Mouse (Mus musculus) cerebellum, adult 2 months (tissue): ENCODE results near the gene Nsl1. TPM values are rescaled to one million over a fixed set of nuclear protein-coding genes. Genes with fewer than 3 reads are reported as not detected.

ENCODE experiments used
- DNase-seq, 2 experiments: peaks; one replicate each; pipeline ENCODE4 v3.0.0; 2021
- H3K27ac ChIP-seq: fragments of 200-500 bp; 2 replicates; pipeline ENCODE4 v1.5.1; 2012; ENCODE audit warnings: low read length, control low read depth, inconsistent platforms; ENCODE audit not compliant: insufficient read depth
- H3K27me3 ChIP-seq: fragments of 200-500 bp; 2 replicates; pipeline ENCODE4 v1.6.1; 2012; ENCODE audit warnings: inconsistent platforms, mild to moderate bottlenecking, low read length, moderate library complexity; ENCODE audit not compliant: control insufficient read depth, insufficient read depth
- H3K4me1 ChIP-seq: fragments of 200-500 bp; 2 replicates; pipeline ENCODE4 v1.6.1; 2011; ENCODE audit warnings: low read length; ENCODE audit not compliant: control insufficient read depth, insufficient read depth
- H3K4me3 ChIP-seq: fragments of 200-500 bp; replicated peaks from 2 replicates; pipeline ENCODE3; 2011; ENCODE audit warnings: mild to moderate bottlenecking, low read depth, low read length, control low read depth; ENCODE audit not compliant: insufficient read depth
- CTCF ChIP-seq: fragments of 200-500 bp; IDR thresholded peaks from 2 replicates; pipeline ENCODE4 v1.5.1; 2011; ENCODE audit warnings: low read depth, mild to moderate bottlenecking, control low read depth, low read length, moderate library complexity, borderline replicate concordance; ENCODE audit not compliant: insufficient read depth
- POLR2A ChIP-seq: fragments of 200-500 bp; IDR thresholded peaks from 2 replicates; pipeline ENCODE4 v1.6.1; 2011; ENCODE audit warnings: low read length, control low read depth, borderline replicate concordance; ENCODE audit not compliant: insufficient read depth
- WGBS: fragments of 180-500 bp; shearing (Covaris S2); methylation state at CpG from one replicate; pipeline ENCODE4 v1.1.7; 2018; 5-methylcytosine and 5-hydroxymethylcytosine counted together
- polyA plus RNA-seq: library from polyadenylated mRNA; depleted of rRNA; stranded (reverse); fragments of >200 nt; gene quantifications from 2 replicates; pipeline ENCODE4 v1.2.3, GENCODE M21; 2012

Nsl1 gene
- polyA plus RNA-seq, 1 experiment = 0.59 TPM

DNA sequence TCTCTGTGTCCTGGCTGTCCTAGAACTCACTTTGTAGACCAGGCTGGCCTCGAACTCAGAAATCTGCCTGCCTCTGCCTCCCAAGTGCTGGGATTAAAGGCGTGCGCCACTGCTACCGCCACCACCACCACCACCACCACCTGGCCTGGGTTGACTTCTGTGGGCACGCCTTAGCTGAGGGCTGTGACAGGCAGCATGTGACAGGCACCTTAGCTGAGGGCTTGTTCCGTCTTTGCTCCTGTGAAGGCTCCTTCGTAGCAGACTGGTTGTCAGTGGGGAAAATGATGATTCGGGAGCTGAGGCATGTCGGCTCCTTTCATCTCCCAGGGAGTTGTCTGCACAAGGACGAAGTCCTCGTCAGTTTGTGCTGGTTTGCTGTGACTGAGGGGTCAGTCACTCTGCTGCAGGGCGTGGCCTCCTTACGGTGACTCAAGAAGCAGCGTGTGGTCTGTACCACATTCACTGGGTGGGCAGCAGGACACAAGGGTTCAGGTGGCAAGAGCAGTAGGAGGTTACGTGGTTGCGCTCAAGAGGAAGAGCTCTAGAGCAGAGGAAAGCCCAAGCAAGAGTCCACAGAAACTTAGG is 9.6 kb downstream of the Nsl1 start:
- WGBS = 88% methylated on average over 16 of the region's 16 CpGs
- Histone ChIP-seq H3K4me3 (no peak overlapping the region), H3K27ac (no peak overlapping the region), H3K27me3 (no peaks in the 10 kb centered on the region), H3K4me1 (no peaks in the 10 kb centered on the region)
- TF ChIP-seq CTCF = no peak
- TF ChIP-seq POLR2A = no peak
- no peak for DNase-seq

GRCm38 (mm10) chr1:191073001-191073400 is 10.2 kb downstream of the Nsl1 start:
- no peak for DNase-seq
- Histone ChIP-seq H3K27me3 (no peaks in the 10 kb centered on the region), H3K4me3 (no peak overlapping the region), H3K27ac (no peak overlapping the region), H3K4me1 (no peaks in the 10 kb centered on the region)
- no peak for TF ChIP-seq POLR2A
- no peak for TF ChIP-seq CTCF
- WGBS = 38% methylated on average over 6 of the region's 6 CpGs

DNA sequence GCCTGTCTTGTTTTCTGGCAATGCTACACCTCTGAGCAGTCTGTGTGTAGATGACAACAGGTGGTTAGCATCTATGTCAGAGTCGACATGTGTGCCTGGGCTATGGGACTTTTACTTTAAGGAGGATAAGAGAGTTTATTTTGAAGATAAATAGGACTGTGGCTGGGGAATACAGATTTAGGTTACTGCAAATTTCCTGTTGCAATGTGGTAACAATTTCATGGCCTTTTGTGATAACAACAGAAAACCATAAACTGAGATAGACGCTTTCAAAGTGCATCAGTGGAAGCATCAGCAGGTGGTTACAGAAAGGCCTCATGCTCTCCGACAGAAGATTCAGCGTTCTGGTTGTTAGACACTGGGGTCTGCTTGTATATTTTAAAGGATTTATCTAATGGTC is 10.7 kb downstream of the Nsl1 start:
- H3K4me1 ChIP-seq = no peaks in the 10 kb centered on the region
- 82% methylated on average over 4 of the region's 4 CpGs for WGBS
- TF ChIP-seq POLR2A (no peak), CTCF (no peak)
- DNase-seq = no peak
- no peaks in the 10 kb centered on the region for H3K27me3 ChIP-seq
- H3K4me3 ChIP-seq = no peak overlapping the region
- no peak overlapping the region for H3K27ac ChIP-seq

- no peak overlapping the region for H3K4me3 ChIP-seq
- no peaks in the 10 kb centered on the region for H3K4me1 ChIP-seq
- WGBS = 59% methylated on average over 10 of the region's 10 CpGs
- H3K27ac ChIP-seq = no peak overlapping the region
- H3K27me3 ChIP-seq = no peaks in the 10 kb centered on the region
- peak; percentile 43 to 50 for DNase-seq
- TF ChIP-seq CTCF (peak; percentile 72; the same call in 1 of the 2 replicates), POLR2A (no peak)
These were observed 12.5 kb downstream of the Nsl1 start for GRCm38 (mm10) chr1:191075199-191075883.

DNA sequence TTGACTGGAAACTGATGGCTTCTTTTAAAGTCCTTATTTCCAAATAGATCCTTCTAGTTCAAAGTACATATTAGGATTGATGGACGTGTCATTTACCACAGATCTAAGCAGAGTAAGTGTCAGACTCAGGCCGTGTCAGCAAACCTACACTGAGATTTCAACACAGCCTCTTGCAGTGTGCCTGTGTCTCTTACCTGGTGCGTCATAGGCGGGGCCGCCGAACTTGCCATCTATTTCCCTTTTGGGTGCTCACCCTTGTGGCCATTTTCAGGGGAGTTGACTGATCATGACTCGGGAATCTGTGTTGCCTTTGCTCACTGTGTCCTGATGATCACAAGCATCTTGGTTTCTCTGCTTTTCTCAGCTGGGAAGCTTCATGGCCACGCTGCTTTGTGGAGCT is 20.4 kb downstream of the Nsl1 start:
- no peak for DNase-seq
- no peak overlapping the region for H3K4me3 ChIP-seq
- H3K27ac ChIP-seq = no peak overlapping the region
- TF ChIP-seq CTCF = no peak
- no peak for TF ChIP-seq POLR2A
- 92% methylated on average over 8 of the region's 8 CpGs for WGBS
- no peaks in the 10 kb centered on the region for H3K4me1 ChIP-seq
- no peaks in the 10 kb centered on the region for H3K27me3 ChIP-seq

DNA sequence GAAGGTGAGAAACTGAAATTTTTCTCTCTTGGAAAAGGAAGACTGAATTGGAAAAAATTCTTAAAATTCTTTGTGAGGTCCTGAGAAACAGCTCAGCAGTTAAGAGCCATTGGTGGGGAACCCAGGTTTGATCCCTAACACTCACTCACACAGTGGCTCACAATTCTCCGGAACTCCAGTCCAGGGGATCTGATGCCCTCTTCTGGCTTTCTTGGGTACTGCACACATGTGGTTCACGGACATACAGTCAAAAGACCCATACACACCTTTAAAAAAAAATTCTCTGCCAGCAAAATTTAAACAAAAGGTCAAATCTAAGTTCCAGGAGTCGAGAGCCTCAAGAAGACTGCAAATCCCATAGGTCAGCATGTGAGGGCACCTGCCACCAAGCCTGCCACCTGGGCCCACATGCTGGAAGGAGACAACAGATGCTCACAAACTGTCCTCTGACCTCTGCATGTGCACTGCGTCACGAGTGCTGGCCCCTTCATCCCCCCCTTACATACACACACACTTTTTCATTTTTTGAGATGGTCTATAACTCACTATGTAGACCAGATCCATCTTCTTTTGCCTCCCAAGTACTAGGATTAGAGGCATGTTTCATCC is 22.2 kb downstream of the Nsl1 start:
- Histone ChIP-seq H3K4me3 (no peak overlapping the region), H3K27me3 (no peaks in the 10 kb centered on the region), H3K4me1 (no peaks in the 10 kb centered on the region), H3K27ac (no peak overlapping the region)
- no peak for DNase-seq
- TF ChIP-seq POLR2A = no peak
- peak; percentile 39; the same call in 1 of the 2 replicates for TF ChIP-seq CTCF
- WGBS = 62% methylated on average over 5 of the region's 5 CpGs

GRCm38 (mm10) chr1:191085597-191085996 is 22.8 kb downstream of the Nsl1 start:
- DNase-seq = no peak
- H3K27me3 ChIP-seq = no peaks in the 10 kb centered on the region
- TF ChIP-seq POLR2A (no peak), CTCF (no peak)
- no peak overlapping the region for H3K27ac ChIP-seq
- WGBS = 64% methylated on average over 12 of the region's 12 CpGs
- no peaks in the 10 kb centered on the region for H3K4me1 ChIP-seq
- H3K4me3 ChIP-seq = no peak overlapping the region

DNA sequence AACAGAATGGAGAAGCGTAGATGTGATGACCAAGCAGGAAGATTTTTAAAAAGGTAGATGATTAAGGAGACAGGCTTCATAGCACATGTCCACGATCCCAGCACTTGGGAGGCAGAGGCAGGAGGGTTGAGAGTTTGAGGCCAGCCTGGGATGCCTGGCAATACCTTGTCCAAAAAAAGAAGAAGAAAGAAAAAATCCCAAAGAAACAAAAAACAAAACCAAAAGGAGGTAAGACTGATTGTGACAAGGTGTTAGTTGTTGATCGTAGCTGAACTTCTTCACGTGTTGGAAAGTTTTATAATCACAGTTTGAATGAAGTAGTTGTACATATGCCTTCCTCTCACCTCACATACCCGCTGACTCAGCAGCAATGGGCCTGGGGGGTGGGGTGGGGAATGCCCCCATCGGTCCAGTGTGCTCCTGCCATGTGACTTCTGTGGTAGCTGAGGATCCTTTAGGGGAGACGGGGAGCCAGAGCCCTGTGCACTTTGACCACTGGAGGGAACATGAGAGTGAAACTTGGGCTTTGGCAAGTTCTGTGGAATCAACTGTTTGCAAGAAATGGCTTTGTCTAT is 23.6 kb downstream of the Nsl1 start:
- Histone ChIP-seq H3K4me1 (no peaks in the 10 kb centered on the region), H3K27ac (no peak overlapping the region), H3K27me3 (no peaks in the 10 kb centered on the region), H3K4me3 (no peak overlapping the region)
- DNase-seq = no peak
- no peak for TF ChIP-seq POLR2A
- TF ChIP-seq CTCF = no peak
- WGBS = 88% methylated on average over 7 of the region's 7 CpGs
